Mouse (Mus musculus) ES-Bruce4 (cell line): ENCODE data around the gene Shprh.

Experiments used
- CTCF ChIP-seq: IDR thresholded peaks from one replicate; pipeline ENCODE4 v1.8.1; 2011; ENCODE audit warnings: low read depth, low read length
- EP300 ChIP-seq: IDR thresholded peaks from 2 replicates; pipeline ENCODE4 v1.6.1; 2011; ENCODE audit warnings: low read depth, low read length; ENCODE audit not compliant: insufficient read depth

DNA sequence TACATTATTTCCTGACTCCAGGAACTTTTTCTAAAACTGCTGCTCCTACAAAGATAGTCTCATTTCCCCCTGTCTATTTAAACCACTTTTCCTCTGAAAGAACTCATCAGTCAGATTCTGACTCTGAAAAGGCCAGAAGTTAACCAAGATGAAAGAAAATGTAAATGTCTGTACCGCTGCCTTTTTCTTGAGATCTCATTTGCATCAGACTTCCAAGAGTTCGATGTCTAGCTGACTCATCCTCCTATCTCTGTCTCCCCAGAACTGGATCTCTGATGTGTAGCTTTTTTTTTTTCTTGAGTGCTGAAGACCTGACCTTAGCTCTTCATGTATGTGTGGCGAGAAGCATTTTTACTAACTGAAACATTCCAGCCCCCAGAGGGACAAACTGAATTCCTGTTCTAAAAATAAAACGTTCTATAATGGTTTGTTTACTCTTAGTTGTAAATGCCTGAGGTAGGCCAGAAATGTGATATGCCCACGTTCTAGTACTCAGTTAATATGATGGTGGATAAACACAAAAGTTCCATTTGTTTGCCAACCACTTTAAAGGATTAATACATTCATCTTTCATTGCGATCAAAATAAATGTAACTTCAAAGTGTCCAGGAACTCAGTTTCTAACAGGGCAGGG is 80.4 kb downstream of the Shprh start:
- TF ChIP-seq CTCF (no peak), EP300 (no peak)
